Comparison of ENCODE assay signal across 8 mouse cellular contexts in the genomic region with DNA sequence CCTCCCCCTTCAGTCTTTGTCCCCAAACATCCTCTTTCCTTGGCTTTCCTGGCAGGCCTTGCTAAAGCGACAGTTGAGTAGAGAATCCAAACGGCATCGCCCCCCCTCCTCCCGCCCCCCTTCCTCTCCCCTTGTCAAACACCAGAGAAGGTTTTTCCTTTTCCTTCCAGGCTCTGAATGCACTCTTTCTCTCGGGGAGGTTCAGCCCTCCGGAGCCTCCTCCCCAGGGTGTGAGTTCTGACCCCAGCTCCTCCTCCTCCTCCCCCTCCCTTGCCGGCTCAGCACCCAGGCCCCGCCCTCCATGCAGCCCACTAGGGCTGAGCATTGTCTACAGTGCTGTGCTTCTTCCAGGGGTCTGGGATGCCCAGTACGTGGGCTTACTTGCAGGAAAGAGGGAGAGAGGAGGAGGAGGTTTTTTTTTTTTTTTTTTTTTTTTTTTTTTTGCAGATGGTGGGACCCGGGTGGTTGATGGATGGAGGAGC. TPM values are rescaled to one million over a fixed set of nuclear protein-coding genes. Genes with fewer than 3 reads are reported as not detected.
DNase-seq lines count a peak whose midpoint lies in the region; ATAC-seq and TF ChIP-seq lines count a peak whose summit lies in the region.

No protein-coding gene starts in this region.

- no peak overlapping the region for H3K4me3 ChIP-seq in hindbrain, postnatal 0 days (ENCODE audit: low read length)
- no peak overlapping the region for H3K4me3 ChIP-seq in liver, embryonic 12.5 days

- no peak overlapping the region for H3K9ac ChIP-seq in hindbrain, postnatal 0 days (replicated peaks; ENCODE audit: low read length)
- H3K9ac ChIP-seq in liver, embryonic 12.5 days, result no peak overlapping the region

- TF ChIP-seq CTCF in hindbrain, postnatal 0 days (IDR thresholded peaks at IDR 0.05; ENCODE audit: low read depth), result no peak

- peak; percentile 55; the same call in 1 of the 2 replicates for ATAC-seq in hindbrain, postnatal 0 days
- ATAC-seq in liver, embryonic 12.5 days, result 0 out of 2 replicates have a peak, but pooled peaks have one; percentile 13
- no peak for ATAC-seq in frontal cortex, adult (ENCODE audit: low TSS enrichment)

- peaks cover 5% of the 10 kb centered on the region for H3K27me3 ChIP-seq in hindbrain, postnatal 0 days (ENCODE audit: insufficient read depth, low read length)
- H3K27me3 ChIP-seq in liver, embryonic 12.5 days (replicated peaks), result peaks cover 68% of the 10 kb centered on the region

- no peaks in the 10 kb centered on the region for H3K4me1 ChIP-seq in hindbrain, postnatal 0 days (ENCODE audit: insufficient read depth, low read length)
- peaks cover 14% of the 10 kb centered on the region for H3K4me1 ChIP-seq in liver, embryonic 12.5 days

- H3K36me3 ChIP-seq in hindbrain, postnatal 0 days (ENCODE audit: insufficient read depth, low read length), result no peaks in the 10 kb centered on the region
- no peaks in the 10 kb centered on the region for H3K36me3 ChIP-seq in liver, embryonic 12.5 days

- DNase-seq in urinary bladder, postnatal 14 days (ENCODE audit: low spot score), result peak; percentile 27
- DNase-seq in urinary bladder, postnatal 10 days (ENCODE audit: low spot score), result no peak
- peak; percentile 46 for DNase-seq in hindbrain, postnatal 0 days (ENCODE audit: low spot score)
- no peak for DNase-seq in thymus, adult 18-20 months
- no peak for DNase-seq in adrenal gland, postnatal 36 days
- DNase-seq in layer of hippocampus, postnatal 10 days (ENCODE audit: low spot score in 2 of 2), result no peak

- H3K4me2 ChIP-seq in hindbrain, postnatal 0 days (ENCODE audit: low read depth, low read length), result 0 out of 2 replicates have a peak overlapping the region, but pooled peaks have one; percentile 13
- H3K4me2 ChIP-seq in liver, embryonic 12.5 days, result peak overlapping the region; percentile 31

- no peaks in the 10 kb centered on the region for H3K9me3 ChIP-seq in hindbrain, postnatal 0 days (ENCODE audit: low read length)
- no peaks in the 10 kb centered on the region for H3K9me3 ChIP-seq in liver, embryonic 12.5 days (replicated peaks)

- H3K27ac ChIP-seq in hindbrain, postnatal 0 days, result peak overlapping the region; percentile 36; the same call in 1 of the 2 replicates
- no peak overlapping the region for H3K27ac ChIP-seq in liver, embryonic 12.5 days

- 7% methylated on average over 8 of the region's 10 CpGs for WGBS in hindbrain, postnatal 0 days
- WGBS in liver, embryonic 12.5 days (ENCODE audit: insufficient replicate concordance), result 6% methylated on average over 9 of the region's 10 CpGs

RNA-seq across cellular contexts. Expression of a gene that starts 2.9 kb away (rescaled TPM):
- 8.0 and 11.7 TPM in 2 replicates for total RNA-seq in hindbrain, postnatal 0 days (2014; rRNA removed)
- 4.9 and 5.1 TPM in 2 replicates for polyA plus RNA-seq in hindbrain, postnatal 0 days (2015; fragmentation: Nextera tagmentation; extraction: Ambion mirVana)
- 5.5 and 5.6 TPM in 2 replicates for polyA plus RNA-seq in liver, embryonic 12.5 days (2016; fragmentation: Nextera tagmentation; extraction: Ambion mirVana)
- 1 to 10 TPM; 4.2 to 4.7 TPM for total RNA-seq in adrenal gland, postnatal 36 days (2021)
- total RNA-seq in layer of hippocampus, postnatal 10 days (2021), result 1 to 10 TPM; 3.3 to 4.2 TPM

RNA-seq across cellular contexts. Expression of a gene that starts 9.1 kb away (rescaled TPM):
- 10.6 and 12.0 TPM in 2 replicates for total RNA-seq in hindbrain, postnatal 0 days (2014; rRNA removed)
- polyA plus RNA-seq in hindbrain, postnatal 0 days (2015; fragmentation: Nextera tagmentation; extraction: Ambion mirVana), result 7.8 and 9.2 TPM in 2 replicates
- 3.5 and 3.8 TPM in 2 replicates for polyA plus RNA-seq in liver, embryonic 12.5 days (2016; fragmentation: Nextera tagmentation; extraction: Ambion mirVana)
- 1 to 10 TPM; 4.4 to 7.2 TPM for total RNA-seq in adrenal gland, postnatal 36 days (2021)
- total RNA-seq in layer of hippocampus, postnatal 10 days (2021), result 10 to 100 TPM in 1 of 2 experiments, 1 to 10 TPM in 1; 8.9 to 10.1 TPM

RNA-seq across cellular contexts. Expression of a gene that starts 23.1 kb away (rescaled TPM):
- total RNA-seq in hindbrain, postnatal 0 days (2014; rRNA removed), result 1.2 and 5.4 TPM in 2 replicates
- polyA plus RNA-seq in hindbrain, postnatal 0 days (2015; fragmentation: Nextera tagmentation; extraction: Ambion mirVana), result 5.4 and 5.5 TPM in 2 replicates
- polyA plus RNA-seq in liver, embryonic 12.5 days (2016; fragmentation: Nextera tagmentation; extraction: Ambion mirVana), result 0.23 TPM in 1 of 2 replicates, not detected in the other
- 100 to 1,000 TPM; 363 to 581 TPM for total RNA-seq in adrenal gland, postnatal 36 days (2021)
- not detected for total RNA-seq in layer of hippocampus, postnatal 10 days (2021)

RNA-seq across cellular contexts. Expression of a gene that starts 25.8 kb away (rescaled TPM):
- total RNA-seq in hindbrain, postnatal 0 days (2014; rRNA removed), result 0.26 and 4.4 TPM in 2 replicates
- not detected in 2 replicates for polyA plus RNA-seq in hindbrain, postnatal 0 days (2015; fragmentation: Nextera tagmentation; extraction: Ambion mirVana)
- not detected in 2 replicates for polyA plus RNA-seq in liver, embryonic 12.5 days (2016; fragmentation: Nextera tagmentation; extraction: Ambion mirVana)
- 1 to 10 TPM in 1 of 2 experiments, under 1 TPM in 1; 0.43 to 1.2 TPM for total RNA-seq in adrenal gland, postnatal 36 days (2021)
- total RNA-seq in layer of hippocampus, postnatal 10 days (2021), result 1 to 10 TPM; 1.4 to 1.6 TPM

RNA-seq across cellular contexts. Expression of a gene that starts 29.4 kb away (rescaled TPM):
- 70.0 and 73.9 TPM in 2 replicates for total RNA-seq in hindbrain, postnatal 0 days (2014; rRNA removed)
- polyA plus RNA-seq in hindbrain, postnatal 0 days (2015; fragmentation: Nextera tagmentation; extraction: Ambion mirVana), result 259 and 264 TPM in 2 replicates
- 64.8 and 67.4 TPM in 2 replicates for polyA plus RNA-seq in liver, embryonic 12.5 days (2016; fragmentation: Nextera tagmentation; extraction: Ambion mirVana)
- total RNA-seq in adrenal gland, postnatal 36 days (2021), result 10 to 100 TPM; 84.0 to 84.2 TPM
- 100 to 1,000 TPM; 108 to 110 TPM for total RNA-seq in layer of hippocampus, postnatal 10 days (2021)

Comparison
In these comparisons a context has a peak if more than half of its experiments do, and no peak if none do; other contexts are left out.
1. DNase-seq: peak in urinary bladder, postnatal 14 days (single experiment) and hindbrain, postnatal 0 days (single experiment); none in urinary bladder, postnatal 10 days (single experiment), thymus, adult 18-20 months (0 of 2), adrenal gland, postnatal 36 days (0 of 2) and layer of hippocampus, postnatal 10 days (0 of 2).
2. RNA of a gene that starts 23.1 kb away (total RNA-seq): 363 to 581 TPM in adrenal gland, postnatal 36 days; 1.2 to 5.4 TPM in hindbrain, postnatal 0 days and not detected in layer of hippocampus, postnatal 10 days; every median in the first group is over 10 times any median in the second.